Mouse (Mus musculus): ENCODE measurements around the gene Cx3cr1. TPM values are rescaled to one million over a fixed set of nuclear protein-coding genes. Genes with fewer than 3 reads are reported as not detected.

Gene Cx3cr1
- polyA plus RNA-seq, 1 experiment from 2014 or later, result 9.3 TPM

DNA sequence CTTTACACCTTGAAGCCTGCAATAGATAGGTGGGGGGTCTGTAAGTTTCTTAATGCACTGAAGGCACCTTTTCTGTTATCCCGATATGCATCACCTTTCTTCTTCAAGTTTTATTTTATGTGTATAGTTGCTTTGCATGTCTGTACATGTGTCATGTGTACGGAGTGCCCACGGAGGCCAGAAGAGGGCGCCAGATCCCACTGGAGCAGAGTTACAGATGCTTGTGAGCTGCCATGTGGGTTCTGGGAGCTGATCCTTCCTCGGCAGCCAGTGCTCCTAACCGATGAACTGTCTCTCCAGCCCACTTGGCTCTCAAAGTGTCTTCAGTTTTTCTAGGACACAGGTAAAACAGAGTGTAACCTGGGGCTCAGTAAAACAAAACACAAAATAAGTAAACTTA is 11.6 kb upstream of the Cx3cr1 start:
- Histone ChIP-seq H3K9ac (no peak overlapping the region), H3K36me3 (no peaks in the 10 kb centered on the region), H3K4me2 (no peak overlapping the region), H3K4me3 (no peak overlapping the region), H3K27me3 (replicated peaks) (no peaks in the 10 kb centered on the region), H3K9me3 (no peaks in the 10 kb centered on the region), H3K27ac (replicated peaks) (no peak overlapping the region), H3K4me1 (no peaks in the 10 kb centered on the region)
- no peak for ATAC-seq (ENCODE audit: extremely low read depth, insufficient number of reproducible peaks, low FRiP score, low TSS enrichment)
- WGBS, result 68% methylated on average over 6 of the region's 6 CpGs

DNA sequence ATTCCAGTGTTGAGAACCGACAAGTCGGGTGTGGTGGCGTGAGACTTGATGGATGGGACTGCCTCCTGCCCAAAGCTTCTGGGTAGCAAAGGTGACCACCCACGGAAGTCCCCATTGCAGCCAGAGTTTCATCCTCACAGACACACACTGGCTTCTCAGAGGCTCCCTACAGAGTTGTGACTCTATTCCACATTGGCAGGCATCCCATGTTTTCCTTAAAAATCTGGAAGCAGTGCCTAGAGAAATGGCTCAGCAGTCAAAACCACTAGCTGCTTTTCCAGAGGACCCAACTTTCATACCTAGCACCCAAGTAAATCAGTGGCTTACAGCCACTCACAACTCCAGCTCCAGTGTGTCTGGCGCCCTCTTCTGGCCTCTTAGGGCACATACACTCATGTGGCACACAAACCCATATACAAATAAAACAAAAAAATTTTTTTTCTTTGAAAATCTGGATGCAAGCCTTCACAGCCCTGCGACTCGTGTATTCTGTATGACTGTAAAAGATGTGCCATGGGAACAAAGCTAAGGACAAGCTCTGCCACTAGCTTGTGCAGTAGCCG is 10.9 kb upstream of the Cx3cr1 start:
- 71% methylated on average over 8 of the region's 8 CpGs for WGBS
- Histone ChIP-seq H3K9ac (no peak overlapping the region), H3K4me1 (no peaks in the 10 kb centered on the region), H3K4me3 (no peak overlapping the region), H3K27me3 (replicated peaks) (no peaks in the 10 kb centered on the region), H3K4me2 (no peak overlapping the region), H3K27ac (replicated peaks) (no peak overlapping the region), H3K36me3 (no peaks in the 10 kb centered on the region), H3K9me3 (no peaks in the 10 kb centered on the region)
- no peak for ATAC-seq (ENCODE audit: extremely low read depth, insufficient number of reproducible peaks, low FRiP score, low TSS enrichment)

DNA sequence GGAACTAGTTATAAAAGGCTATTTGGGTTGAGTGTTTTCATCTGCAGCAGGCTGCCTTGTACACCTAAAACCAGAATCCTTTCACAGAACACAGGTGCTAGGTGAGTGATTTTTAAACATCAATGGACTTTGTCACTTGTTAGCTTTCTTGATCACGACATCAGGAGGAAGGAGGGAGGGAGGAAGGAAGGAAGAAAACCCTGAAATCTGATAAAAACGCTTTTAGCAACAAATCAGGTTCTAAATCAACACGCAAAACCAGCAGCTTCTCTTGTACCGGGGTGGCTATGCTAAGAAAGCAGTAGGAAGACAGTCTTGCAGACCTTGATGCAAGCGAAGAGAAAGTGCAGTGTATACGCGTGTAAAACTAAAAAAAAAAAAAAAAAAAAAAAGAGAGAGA is 10.2 kb upstream of the Cx3cr1 start:
- Histone ChIP-seq H3K4me1 (no peaks in the 10 kb centered on the region), H3K9me3 (no peaks in the 10 kb centered on the region), H3K9ac (no peak overlapping the region), H3K4me3 (no peak overlapping the region), H3K27ac (replicated peaks) (no peak overlapping the region), H3K27me3 (replicated peaks) (no peaks in the 10 kb centered on the region), H3K4me2 (no peak overlapping the region), H3K36me3 (no peaks in the 10 kb centered on the region)
- WGBS, result 65% methylated on average over 7 of the region's 7 CpGs
- no peak for ATAC-seq (ENCODE audit: extremely low read depth, insufficient number of reproducible peaks, low FRiP score, low TSS enrichment)

DNA sequence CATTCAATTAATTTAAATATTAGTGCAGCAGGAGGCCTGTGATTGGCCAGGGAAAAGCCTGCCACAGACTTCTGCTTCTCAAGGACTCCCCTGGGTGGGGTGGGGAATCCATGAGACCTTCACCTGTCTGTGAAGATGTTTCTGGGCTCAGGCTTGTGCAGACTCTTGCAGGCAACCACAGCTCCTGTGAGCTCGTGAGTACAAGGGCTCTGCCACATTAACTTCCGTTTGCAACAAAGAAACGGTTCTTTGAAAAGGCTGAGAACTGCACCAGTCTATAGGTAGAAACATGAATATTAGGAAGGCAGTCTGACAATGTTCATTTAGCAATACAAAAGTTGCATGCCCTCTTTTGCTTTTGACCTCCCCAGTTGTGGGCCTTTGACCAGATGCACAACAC is 8.6 kb upstream of the Cx3cr1 start:
- WGBS, result 67% methylated on average over 3 of the region's 3 CpGs
- H3K27me3 ChIP-seq (replicated peaks), result no peaks in the 10 kb centered on the region
- H3K27ac ChIP-seq (replicated peaks), result no peak overlapping the region
- H3K4me1 ChIP-seq, result no peaks in the 10 kb centered on the region
- H3K36me3 ChIP-seq, result no peaks in the 10 kb centered on the region
- H3K9me3 ChIP-seq, result no peaks in the 10 kb centered on the region
- H3K9ac ChIP-seq, result no peak overlapping the region
- ATAC-seq (ENCODE audit: extremely low read depth, insufficient number of reproducible peaks, low FRiP score, low TSS enrichment), result no peak
- no peak overlapping the region for H3K4me3 ChIP-seq
- no peak overlapping the region for H3K4me2 ChIP-seq

DNA sequence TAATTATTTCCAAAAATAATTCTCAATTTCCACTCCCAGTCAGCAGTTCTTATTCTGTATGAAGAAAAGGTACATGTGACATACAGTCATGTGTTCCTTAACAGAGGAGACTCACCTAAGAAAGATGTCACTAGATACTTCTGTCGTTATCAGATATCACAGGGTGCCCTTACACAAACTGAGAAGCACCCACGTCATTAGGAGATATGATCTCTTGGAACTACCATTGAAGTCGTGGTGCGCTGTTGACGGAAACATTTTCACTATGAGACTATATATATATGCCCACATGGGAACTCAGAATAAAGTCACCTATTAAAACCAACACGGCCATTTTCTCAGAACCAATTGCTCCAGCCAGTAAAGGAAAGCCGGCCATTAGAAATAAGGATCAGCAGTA is 4.8 kb upstream of the Cx3cr1 start:
- Histone ChIP-seq H3K9me3 (no peaks in the 10 kb centered on the region), H3K9ac (no peak overlapping the region), H3K4me3 (no peak overlapping the region), H3K27me3 (replicated peaks) (no peaks in the 10 kb centered on the region), H3K4me2 (no peak overlapping the region), H3K4me1 (no peaks in the 10 kb centered on the region), H3K27ac (replicated peaks) (no peak overlapping the region), H3K36me3 (no peaks in the 10 kb centered on the region)
- 76% methylated on average over 7 of the region's 7 CpGs for WGBS
- no peak for ATAC-seq (ENCODE audit: extremely low read depth, insufficient number of reproducible peaks, low FRiP score, low TSS enrichment)

DNA sequence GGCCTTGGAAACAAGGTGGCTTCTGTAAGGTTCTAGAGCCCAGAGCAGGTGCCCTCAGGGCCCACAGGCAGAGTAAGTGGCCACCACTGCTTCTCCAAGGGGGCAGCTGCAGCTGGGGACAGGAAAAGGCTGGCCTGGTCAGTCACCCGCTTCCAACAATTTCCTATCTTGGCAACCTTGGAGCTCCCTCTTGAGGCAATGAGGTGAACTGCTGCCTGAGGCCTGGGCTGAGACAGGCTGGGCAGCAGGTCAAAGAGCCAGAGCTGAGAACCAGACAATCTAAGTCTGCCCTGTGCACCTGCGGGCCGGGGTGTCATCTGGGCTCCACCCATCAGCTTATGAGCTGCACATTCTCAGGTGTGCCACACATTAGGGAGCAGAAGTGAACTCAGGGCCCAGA is 3.5 kb upstream of the Cx3cr1 start:
- no peak for ATAC-seq (ENCODE audit: extremely low read depth, insufficient number of reproducible peaks, low FRiP score, low TSS enrichment)
- no peak overlapping the region for H3K4me3 ChIP-seq
- no peaks in the 10 kb centered on the region for H3K4me1 ChIP-seq
- H3K9ac ChIP-seq, result peak overlapping the region; percentile 52; the same call in 1 of the 2 replicates
- H3K9me3 ChIP-seq, result no peaks in the 10 kb centered on the region
- H3K27me3 ChIP-seq (replicated peaks), result no peaks in the 10 kb centered on the region
- 14% methylated on average over 3 of the region's 3 CpGs for WGBS
- no peak overlapping the region for H3K4me2 ChIP-seq
- no peaks in the 10 kb centered on the region for H3K36me3 ChIP-seq
- no peak overlapping the region for H3K27ac ChIP-seq (replicated peaks)

DNA sequence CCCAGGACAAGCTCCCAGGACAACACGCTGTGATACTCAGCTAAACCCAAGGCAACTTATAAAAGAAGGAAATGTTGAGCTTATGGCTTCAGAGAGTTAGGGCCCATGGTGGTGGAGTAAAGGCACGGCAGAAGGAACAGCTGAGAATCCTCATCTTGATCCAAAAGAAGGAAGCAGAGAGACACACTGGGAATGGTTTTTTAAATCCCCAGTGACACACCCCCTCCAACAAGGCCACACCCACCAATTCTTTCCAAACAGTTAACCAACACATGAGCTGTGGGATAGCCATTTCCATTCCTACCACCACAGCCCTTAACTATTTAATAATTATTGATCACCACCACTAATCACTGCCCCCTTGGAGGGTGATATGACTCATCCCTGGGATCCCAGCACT is 1.6 kb upstream of the Cx3cr1 start:
- no peaks in the 10 kb centered on the region for H3K4me1 ChIP-seq
- 68% methylated on average over 2 of the region's 2 CpGs for WGBS
- no peak overlapping the region for H3K4me2 ChIP-seq
- no peak overlapping the region for H3K4me3 ChIP-seq
- no peak for ATAC-seq (ENCODE audit: extremely low read depth, insufficient number of reproducible peaks, low FRiP score, low TSS enrichment)
- H3K27me3 ChIP-seq (replicated peaks), result no peaks in the 10 kb centered on the region
- H3K27ac ChIP-seq (replicated peaks), result no peak overlapping the region
- no peaks in the 10 kb centered on the region for H3K36me3 ChIP-seq
- H3K9me3 ChIP-seq, result no peaks in the 10 kb centered on the region
- no peak overlapping the region for H3K9ac ChIP-seq

DNA sequence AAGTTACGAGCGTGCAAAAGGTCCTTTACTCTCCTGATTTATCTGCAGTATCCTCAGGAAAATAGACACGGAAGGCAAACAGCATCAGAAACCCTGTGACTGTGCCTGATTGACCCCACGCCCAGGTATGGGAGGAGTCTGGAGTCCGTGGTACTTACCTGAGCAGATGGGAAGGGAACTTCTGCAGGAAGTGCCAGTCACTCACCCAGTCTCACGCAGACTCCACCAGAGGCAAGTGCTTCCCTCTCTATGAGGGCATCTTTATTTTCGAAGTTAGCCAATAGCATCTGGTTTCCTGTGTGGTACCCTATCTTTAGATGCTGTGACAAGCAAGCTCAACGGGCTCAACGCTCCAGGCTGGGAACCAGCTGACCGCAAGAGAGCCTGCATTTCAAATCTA is 1.6 kb downstream of the Cx3cr1 start:
- WGBS, result 46% methylated on average over 10 of the region's 10 CpGs

DNA sequence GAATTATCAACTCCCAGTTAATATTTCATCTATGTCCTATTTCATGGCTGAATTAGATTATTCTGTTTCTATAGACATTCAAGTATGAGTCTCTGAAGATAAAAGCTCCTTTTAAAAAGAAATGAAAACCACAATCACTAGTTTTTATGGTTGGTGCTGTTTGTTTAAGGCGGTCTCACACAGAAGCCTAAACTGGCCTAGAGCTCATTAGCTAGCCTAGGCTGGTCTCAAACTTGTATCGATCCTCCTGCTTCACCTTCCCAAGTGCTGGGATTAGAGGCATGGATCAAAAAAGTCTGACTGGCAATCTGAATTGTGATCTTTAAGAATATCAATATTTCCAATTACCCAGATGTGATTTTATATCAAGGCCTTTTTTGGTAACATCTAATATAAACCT is 2.1 kb downstream of the Cx3cr1 start:
- 80% methylated on average over 2 of the region's 2 CpGs for WGBS
- Histone ChIP-seq H3K36me3 (no peaks in the 10 kb centered on the region), H3K4me3 (no peak overlapping the region), H3K9ac (no peak overlapping the region), H3K27ac (replicated peaks) (no peak overlapping the region), H3K9me3 (no peaks in the 10 kb centered on the region), H3K4me2 (no peak overlapping the region), H3K27me3 (replicated peaks) (no peaks in the 10 kb centered on the region), H3K4me1 (no peaks in the 10 kb centered on the region)
- ATAC-seq (ENCODE audit: extremely low read depth, insufficient number of reproducible peaks, low FRiP score, low TSS enrichment), result no peak

More for the DNA sequence above, 1.6 kb downstream of the Cx3cr1 start:
- Histone ChIP-seq H3K27ac (replicated peaks) (no peak overlapping the region), H3K4me1 (no peaks in the 10 kb centered on the region), H3K4me3 (no peak overlapping the region), H3K9me3 (no peaks in the 10 kb centered on the region), H3K9ac (no peak overlapping the region), H3K4me2 (no peak overlapping the region), H3K36me3 (no peaks in the 10 kb centered on the region), H3K27me3 (replicated peaks) (no peaks in the 10 kb centered on the region)
- no peak for ATAC-seq (ENCODE audit: extremely low read depth, insufficient number of reproducible peaks, low FRiP score, low TSS enrichment)

DNA sequence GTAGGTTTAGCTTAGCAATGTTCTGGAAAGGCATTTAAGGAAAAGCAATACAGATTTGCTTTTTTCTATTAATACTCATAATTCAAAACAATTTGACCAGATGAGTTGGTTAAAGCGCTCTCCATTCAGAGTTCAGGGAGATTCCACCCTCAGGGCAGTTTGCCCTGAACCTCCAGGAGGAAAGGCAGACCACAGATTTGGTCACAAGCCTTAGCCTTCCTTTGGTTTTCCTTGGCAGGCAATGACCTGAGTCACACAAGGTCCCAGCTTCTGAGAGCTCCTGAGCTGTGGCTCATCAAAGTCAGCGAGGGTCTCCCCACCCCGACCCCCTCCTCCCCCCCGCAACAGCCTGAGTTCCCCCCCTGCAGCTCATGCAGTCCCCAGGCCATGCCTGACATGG is 5.4 kb downstream of the Cx3cr1 start:
- no peak overlapping the region for H3K9ac ChIP-seq
- H3K36me3 ChIP-seq, result no peaks in the 10 kb centered on the region
- H3K4me3 ChIP-seq, result no peak overlapping the region
- no peak overlapping the region for H3K27ac ChIP-seq (replicated peaks)
- H3K4me1 ChIP-seq, result no peaks in the 10 kb centered on the region
- ATAC-seq (ENCODE audit: extremely low read depth, insufficient number of reproducible peaks, low FRiP score, low TSS enrichment), result no peak
- no peak overlapping the region for H3K4me2 ChIP-seq
- no peaks in the 10 kb centered on the region for H3K9me3 ChIP-seq
- 65% methylated on average over 4 of the region's 4 CpGs for WGBS
- no peaks in the 10 kb centered on the region for H3K27me3 ChIP-seq (replicated peaks)

DNA sequence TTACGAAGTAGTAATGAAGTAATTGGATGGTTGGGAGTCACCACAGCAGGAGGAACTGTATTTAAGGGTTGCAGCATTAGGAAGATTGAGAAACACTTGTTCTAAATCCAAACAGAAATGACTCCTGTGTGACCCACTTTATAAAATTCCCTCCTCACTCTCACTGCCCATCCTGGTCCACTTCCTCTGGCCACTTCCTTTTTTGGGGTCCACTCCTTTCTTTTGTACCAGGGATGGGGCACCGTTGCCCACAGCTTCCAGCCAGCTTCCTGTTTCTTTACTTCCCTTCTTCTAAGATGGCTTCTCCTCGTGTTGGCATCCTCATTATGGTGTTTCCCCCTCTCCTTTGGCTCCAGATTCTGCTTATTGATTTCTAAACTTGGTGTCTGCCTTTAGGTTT is 10.9 kb downstream of the Cx3cr1 start:
- Histone ChIP-seq H3K27ac (replicated peaks) (no peak overlapping the region), H3K9ac (no peak overlapping the region), H3K4me3 (no peak overlapping the region), H3K27me3 (replicated peaks) (no peaks in the 10 kb centered on the region), H3K9me3 (no peaks in the 10 kb centered on the region), H3K36me3 (no peaks in the 10 kb centered on the region), H3K4me1 (0 out of 2 replicates have a peak, but pooled peaks cover 3% of the 10 kb centered on the region), H3K4me2 (no peak overlapping the region)
- 62% methylated on average over 3 of the region's 3 CpGs for WGBS
- no peak for ATAC-seq (ENCODE audit: extremely low read depth, insufficient number of reproducible peaks, low FRiP score, low TSS enrichment)

DNA sequence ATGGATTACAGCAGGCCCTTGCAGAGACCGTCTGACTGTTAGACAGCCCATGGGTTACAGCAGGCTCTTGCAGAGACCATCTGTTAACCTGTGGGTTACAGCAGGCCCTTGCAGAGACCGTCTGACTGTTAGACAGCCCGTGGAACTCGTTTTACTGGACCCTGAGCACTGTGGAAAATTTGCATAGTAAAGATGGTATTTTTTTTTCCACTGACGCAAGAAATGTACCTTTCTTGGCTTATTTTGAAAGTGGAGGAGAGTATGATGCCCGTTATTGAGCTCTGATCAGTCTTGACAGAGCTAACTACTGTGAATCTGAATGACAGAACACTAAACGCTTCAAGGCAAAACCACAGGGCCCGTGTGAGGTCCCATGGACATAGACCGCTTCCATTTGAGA is 13.5 kb downstream of the Cx3cr1 start:
- Histone ChIP-seq H3K27ac (replicated peaks) (no peak overlapping the region), H3K36me3 (no peaks in the 10 kb centered on the region), H3K9ac (no peak overlapping the region), H3K4me3 (no peak overlapping the region), H3K4me2 (no peak overlapping the region), H3K27me3 (replicated peaks) (no peaks in the 10 kb centered on the region), H3K9me3 (no peaks in the 10 kb centered on the region), H3K4me1 (0 out of 2 replicates have a peak, but pooled peaks cover 3% of the 10 kb centered on the region)
- no peak for ATAC-seq (ENCODE audit: extremely low read depth, insufficient number of reproducible peaks, low FRiP score, low TSS enrichment)
- 73% methylated on average over 9 of the region's 9 CpGs for WGBS

Measured in heart, embryonic 13.5 days (tissue).